Mouse (Mus musculus) 3T3-L1 (cell line): Measurements from ENCODE around the gene Hist1h2be.
"Not testable (repeated sequence)": the region's sequence is repeated elsewhere in the genome, so short reads cannot be mapped to it uniquely, and the experiment has no call there.

ENCODE experiments used
- DNase-seq: peaks from one replicate; pipeline ENCODE4 v3.0.0-alpha.2; 2015; ENCODE audit warnings: low read depth, low spot score

Gene Hist1h2be

DNA sequence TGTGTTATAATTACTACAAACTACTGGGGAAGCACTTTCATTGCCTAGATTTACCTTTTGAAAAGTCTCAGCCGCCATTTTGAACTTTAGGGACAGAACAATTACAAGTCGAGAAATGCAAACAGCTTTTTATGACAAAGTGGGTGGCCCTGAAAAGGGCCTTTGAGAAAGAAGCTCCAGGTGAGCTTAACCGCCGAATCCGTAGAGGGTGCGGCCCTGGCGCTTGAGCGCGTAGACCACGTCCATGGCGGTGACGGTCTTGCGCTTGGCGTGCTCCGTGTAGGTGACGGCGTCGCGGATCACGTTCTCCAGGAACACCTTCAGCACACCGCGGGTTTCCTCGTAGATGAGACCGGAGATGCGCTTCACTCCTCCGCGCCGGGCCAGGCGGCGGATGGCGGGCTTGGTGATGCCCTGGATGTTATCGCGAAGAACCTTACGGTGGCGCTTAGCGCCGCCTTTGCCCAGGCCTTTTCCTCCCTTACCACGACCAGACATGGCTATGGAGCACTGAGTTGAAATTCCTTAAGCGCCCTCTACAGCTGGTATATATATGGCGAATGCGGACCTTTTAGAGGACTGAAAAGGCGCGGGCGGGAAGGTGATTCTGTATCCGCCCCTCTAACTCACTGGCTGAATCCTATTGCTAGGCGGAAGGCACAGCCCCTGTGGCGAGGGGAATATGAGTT lies 69.6 kb downstream of the Hist1h2be start, which contains the start of gene Hist1h4f:
Hist1h4f (minus strand) TSS at position 503 of the 689 bp plus-strand sequence.
- DNase-seq = peak; percentile 98

GRCm38 (mm10) chr13:23550761-23551145 lies 70.2 kb downstream of the Hist1h2be start:
- peak; percentile 69 for DNase-seq

DNA sequence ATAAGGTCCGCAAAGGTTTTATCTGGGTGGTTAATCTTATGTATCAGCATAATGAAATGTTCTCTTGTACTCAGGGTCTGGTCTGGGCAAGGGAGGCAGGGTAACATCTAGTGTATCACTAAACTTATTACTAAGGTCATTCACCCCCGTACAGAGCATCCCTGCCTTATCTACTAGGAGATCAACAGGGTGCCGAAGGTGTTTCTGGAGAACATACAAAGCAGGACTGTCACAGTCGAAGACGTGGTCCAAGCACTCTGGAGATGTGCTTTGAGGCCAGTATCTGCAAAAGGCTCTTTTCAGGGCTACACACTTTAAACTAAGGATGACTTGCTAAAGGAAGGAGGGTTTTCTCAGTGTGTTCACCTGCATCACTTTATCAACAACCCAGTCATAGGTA lies 74.2 kb downstream of the Hist1h2be start:
- DNase-seq = no peak

GRCm38 (mm10) chr13:23544787-23545120 lies 76.2 kb downstream of the Hist1h2be start:
- DNase-seq = not testable (repeated sequence)

DNA sequence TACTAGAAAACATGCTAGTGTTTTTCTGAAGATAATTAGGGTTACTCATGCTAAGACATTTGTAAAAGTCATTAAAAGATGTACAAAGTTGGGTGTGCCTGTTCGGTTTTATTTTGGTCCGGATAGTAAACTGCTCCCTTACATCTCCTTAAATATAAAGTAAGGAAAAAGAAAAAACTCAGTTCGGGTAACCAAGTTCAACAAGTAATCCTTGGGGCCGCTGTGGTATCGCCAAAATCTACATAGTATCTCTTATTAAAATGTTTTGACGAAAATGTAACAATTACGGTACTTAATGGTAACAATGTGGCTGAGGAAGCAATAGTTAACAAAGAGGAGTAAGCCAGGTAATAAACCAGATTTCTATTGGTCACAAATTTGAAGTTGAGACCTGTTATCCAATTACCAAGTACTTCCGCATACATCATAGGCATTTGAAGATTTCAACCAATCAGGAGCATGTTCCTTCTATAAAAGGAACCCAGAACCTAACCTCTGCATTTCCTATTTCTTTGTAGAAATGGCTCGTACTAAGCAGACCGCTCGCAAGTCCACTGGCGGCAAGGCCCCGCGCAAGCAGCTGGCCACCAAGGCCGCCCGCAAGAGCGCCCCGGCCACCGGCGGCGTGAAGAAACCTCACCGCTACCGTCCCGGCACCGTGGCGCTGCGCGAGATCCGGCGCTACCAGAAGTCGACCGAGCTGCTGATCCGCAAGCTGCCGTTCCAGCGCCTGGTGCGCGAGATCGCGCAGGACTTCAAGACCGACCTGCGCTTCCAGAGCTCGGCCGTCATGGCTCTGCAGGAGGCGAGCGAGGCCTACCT lies 76.7 kb downstream of the Hist1h2be start, which contains the start of gene Hist1h3f:
Hist1h3f (plus strand) TSS at position 88 of the 822 bp plus-strand sequence.
- peak; percentile 96 for DNase-seq

DNA sequence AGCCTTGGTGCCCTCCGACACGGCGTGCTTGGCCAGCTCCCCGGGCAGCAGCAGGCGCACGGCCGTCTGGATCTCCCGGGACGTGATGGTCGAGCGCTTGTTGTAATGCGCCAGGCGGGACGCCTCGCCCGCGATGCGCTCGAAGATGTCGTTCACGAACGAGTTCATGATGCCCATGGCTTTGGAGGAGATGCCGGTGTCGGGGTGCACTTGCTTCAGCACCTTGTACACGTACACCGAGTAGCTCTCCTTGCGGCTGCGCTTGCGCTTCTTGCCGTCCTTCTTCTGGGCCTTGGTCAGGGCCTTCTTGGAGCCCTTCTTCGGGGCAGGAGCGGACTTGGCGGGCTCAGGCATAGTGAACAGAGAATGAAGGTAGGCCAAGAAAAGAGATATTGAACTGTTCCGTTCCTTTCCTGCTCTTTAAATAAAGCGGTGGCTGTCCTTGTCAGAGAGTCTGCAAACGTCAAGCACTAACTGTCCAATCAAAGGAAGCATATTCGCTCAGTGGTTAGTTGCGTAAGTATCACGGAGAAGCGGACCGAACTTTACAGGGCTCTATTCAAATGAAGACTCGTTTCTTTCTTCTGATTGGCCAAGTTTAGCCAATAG lies 77.8 kb downstream of the Hist1h2be start, which contains the start of gene Hist1h2bh:
Hist1h2bh (minus strand) TSS at position 394 of the 609 bp plus-strand sequence.
- DNase-seq = peak; percentile 98

DNA sequence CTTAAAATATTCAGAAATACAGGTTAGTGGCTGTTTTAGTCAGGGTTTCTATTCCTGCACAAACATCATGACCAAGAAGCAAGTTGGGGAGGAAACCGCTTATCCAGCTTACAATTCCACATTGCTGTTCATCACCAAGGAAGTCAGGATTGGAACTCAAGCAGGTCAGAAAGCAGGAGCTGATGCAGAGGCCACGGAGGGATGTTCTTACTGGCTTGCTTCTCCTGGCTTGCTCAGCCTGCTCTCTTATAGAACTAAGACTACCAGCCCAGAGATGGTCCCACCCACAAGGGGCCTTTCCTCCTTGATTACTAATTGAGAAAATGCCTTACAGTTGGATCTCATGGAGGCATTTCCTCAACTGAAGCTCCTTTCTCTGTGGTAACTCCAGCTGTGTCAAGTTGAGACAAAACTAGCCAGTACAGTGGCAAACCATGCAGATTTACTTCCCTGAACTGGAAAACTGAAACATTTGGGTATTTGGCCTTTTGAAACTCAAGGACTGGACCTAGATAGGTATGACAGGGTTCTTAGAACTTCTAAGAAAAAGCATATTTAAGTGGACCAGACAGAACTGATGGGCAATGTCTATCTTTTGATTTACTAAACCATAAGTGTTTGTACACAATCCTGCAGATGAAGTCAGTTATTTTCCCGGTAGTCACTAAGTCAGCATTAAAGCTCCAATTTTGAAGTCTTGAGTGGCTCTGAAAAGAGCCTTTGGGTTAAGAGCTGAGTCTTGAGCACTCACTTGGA lies 78.5 kb downstream of the Hist1h2be start:
- peak; percentile 62 for DNase-seq

DNA sequence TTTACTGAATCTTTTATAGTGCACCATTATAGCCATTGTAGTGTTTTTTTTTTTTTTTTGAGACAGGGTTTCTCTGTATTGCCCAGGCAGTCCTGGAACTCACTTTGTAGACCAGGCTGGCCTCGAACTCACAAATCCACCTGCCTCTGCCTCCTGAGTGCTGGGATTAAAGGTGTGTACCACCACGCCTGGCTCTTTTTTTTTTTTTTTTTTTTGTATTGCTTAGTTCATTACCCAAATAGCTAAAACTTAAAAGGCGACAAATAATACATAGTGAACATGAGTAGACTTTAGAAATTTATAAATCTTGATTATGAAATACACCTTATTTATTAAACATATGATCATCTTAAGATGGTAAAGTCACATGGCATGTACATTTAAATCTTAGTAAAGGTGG lies 79.4 kb downstream of the Hist1h2be start:
- no peak for DNase-seq

DNA sequence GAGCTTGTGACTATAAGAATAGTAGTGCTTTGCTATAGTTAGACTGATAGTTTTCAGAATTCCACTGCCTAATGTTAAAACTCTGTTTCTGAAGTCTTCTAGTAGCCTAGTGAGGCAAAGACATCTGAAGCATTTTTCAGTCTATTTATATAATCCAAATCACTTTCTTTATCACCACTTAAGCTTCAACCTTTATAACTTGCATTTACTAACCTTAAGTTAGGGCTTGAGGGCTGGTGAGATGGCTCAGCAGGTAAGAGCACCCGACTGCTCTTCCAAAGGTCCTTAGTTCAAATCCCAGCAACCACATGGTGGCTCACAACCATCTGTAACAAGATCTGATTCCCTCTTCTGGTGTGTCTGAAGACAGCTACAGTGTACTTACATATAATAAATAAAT lies 81.1 kb downstream of the Hist1h2be start:
- DNase-seq = not testable (repeated sequence)

DNA sequence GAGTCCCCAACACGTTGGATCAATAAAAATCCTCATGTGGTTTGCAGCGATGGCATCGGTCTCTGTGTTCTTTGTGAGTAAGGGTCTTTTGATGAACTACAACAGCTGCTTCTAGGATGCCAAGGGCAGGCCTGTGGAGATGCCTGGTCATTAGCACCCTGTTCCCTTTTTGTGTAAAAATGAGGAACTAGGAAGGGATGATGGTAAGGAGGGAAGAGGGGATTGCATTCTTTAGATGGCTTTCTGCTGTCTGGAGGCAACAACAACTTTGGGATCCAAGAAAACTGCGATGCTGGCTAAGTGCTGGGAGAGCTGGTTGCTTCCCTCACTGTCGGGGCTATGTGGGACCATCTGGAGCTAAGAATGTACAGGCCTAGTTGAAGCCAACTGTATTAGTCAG lies 82.7 kb downstream of the Hist1h2be start:
- no peak for DNase-seq

DNA sequence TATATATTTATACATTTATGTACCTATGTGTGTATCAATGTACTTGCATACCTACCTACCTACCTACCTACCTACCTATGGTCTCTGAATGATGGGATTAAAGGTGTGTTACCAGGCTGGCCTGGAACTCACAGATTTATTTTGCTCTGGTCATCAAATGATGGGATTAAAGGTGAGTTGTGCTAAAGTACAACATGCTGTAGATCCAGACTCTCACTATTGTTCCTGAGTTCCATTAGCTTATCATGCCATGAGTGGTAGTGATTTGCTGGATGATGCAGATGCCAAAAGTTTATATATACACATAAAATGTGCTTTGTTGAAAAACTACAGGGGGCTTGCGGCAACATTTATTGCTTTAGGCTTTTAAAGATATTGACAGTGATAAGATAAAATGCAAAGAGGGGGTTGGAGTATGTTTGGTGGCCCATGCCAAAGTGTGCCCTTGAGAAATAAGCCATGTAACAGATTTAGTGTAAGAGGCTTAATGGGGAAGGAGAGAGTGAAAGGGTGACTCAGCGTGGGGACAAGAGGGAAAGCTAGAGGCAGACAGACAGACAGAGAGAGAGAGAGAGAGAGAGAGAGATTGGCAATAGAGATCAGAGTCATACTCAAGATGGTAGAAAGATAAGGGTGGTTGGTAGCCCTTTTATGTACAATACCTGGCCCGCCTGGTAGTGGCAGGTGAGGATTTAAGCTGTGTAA lies 83.8 kb downstream of the Hist1h2be start:
- DNase-seq = no peak

DNA sequence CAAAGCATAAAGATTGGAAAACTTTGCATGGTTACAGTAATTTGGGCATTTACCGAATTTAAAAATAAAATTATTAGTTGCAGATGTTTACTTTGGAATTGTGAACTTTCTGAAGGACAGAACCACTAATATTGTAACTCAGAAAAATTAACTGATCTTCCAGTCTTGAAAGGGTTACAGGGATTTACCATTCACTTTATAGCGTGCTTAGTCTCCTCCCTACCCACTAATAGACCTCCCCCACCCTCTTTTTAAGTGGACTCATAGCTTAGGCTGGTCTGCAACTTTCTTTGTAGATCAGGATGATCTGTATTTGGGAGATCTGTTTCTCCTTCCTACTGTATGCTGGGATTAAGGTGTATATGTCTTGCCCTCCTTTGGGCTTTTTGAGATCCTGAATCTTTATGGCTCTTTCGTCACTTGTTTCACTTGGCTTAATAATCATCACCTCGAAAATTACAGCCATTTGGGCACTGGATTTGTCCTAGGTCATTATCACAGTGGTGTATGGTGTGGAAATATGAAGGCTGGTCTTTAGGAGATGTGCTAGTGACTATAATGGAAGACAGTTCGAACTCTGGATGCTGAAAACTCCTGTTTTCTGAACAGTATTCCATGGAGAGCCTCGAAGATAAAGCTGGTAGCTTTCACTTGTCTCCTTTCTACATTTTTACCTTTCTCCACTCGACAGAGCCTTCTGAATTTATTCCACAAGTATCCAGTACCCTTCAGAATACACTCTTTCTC lies 84.7 kb downstream of the Hist1h2be start:
- DNase-seq = peak; percentile 63

- DNase-seq = peak; percentile 98
Measured at GRCm38 (mm10) chr13:23535137-23536075, 85.5 kb downstream of the Hist1h2be start, which contains the start of gene Hist1h3g. Hist1h3g (plus strand) TSS chr13:23535422.

DNA sequence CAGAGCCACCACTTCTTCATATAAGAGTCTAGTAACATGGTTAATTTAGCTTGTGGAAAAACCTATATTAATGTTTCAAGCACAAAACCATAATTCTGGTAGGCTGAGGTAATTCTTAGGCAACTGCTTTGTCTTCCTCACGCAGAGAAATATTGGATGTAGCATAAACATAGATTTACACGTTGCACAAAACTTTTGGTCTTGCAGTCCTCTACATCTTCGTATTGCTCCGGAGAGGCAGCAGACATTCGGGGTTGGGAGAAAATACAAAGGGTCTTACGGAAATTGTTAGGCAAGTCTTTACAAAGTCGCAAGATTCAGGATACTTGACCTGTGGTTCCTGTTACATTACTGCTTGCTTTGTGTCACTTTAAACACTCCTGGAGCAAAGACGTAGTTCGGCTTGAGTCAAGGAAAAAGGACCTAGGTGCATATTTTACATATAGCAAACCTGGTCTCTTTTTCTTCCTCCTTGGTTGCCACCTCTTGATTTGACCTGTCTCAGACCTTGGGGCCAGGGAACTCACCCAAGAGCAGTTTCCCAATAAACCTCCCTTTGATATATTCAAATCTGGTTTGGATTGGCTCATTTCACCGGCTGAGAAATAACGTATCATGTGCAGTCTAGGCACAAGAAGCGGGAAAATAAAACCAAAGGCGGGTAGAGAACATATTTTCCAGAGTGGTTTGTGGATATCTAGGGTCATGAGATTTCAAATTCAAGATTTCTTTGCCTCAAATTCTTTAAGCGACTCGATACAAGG lies 86.4 kb downstream of the Hist1h2be start:
- peak; percentile 82 for DNase-seq
